Mouse (Mus musculus): Measurements from ENCODE around the gene Tmem63b. TPM values are rescaled to one million over a fixed set of nuclear protein-coding genes. Genes with fewer than 3 reads are reported as not detected.

The Tmem63b gene
- polyA plus RNA-seq, 1 experiment, result 323 TPM

- DNase-seq (ENCODE audit: low read depth), result no peak
- TF ChIP-seq POLR2A (IDR thresholded peaks at IDR 0.05; ENCODE audit: borderline replicate concordance, extremely low read depth, insufficient read depth, insufficient read length, poor library complexity, severe bottlenecking), result no peak
- TF ChIP-seq CTCF (IDR thresholded peaks at IDR 0.05; ENCODE audit: borderline replicate concordance, extremely low read depth, insufficient read depth, insufficient read length), result no peak
Measured at GRCm38 (mm10) chr17:45617655-45618054, 69.0 kb downstream of the Tmem63b start.

GRCm38 (mm10) chr17:45616679-45617078, 70.0 kb downstream of the Tmem63b start:
- TF ChIP-seq CTCF (IDR thresholded peaks at IDR 0.05; ENCODE audit: borderline replicate concordance, extremely low read depth, insufficient read depth, insufficient read length), result no peak
- TF ChIP-seq POLR2A (IDR thresholded peaks at IDR 0.05; ENCODE audit: borderline replicate concordance, extremely low read depth, insufficient read depth, insufficient read length, poor library complexity, severe bottlenecking), result no peak
- DNase-seq (ENCODE audit: low read depth), result no peak

GRCm38 (mm10) chr17:45616046-45616650, 70.6 kb downstream of the Tmem63b start:
- TF ChIP-seq CTCF (IDR thresholded peaks at IDR 0.05; ENCODE audit: borderline replicate concordance, extremely low read depth, insufficient read depth, insufficient read length) (no peak), POLR2A (IDR thresholded peaks at IDR 0.05; ENCODE audit: borderline replicate concordance, extremely low read depth, insufficient read depth, insufficient read length, poor library complexity, severe bottlenecking) (no peak)
- no peak for DNase-seq (ENCODE audit: low read depth)

- DNase-seq (ENCODE audit: low read depth), result no peak
- no peak for TF ChIP-seq POLR2A (IDR thresholded peaks at IDR 0.05; ENCODE audit: borderline replicate concordance, extremely low read depth, insufficient read depth, insufficient read length, poor library complexity, severe bottlenecking)
- no peak for TF ChIP-seq CTCF (IDR thresholded peaks at IDR 0.05; ENCODE audit: borderline replicate concordance, extremely low read depth, insufficient read depth, insufficient read length)
Measured at GRCm38 (mm10) chr17:45612921-45613320, 73.8 kb downstream of the Tmem63b start.

- no peak for DNase-seq (ENCODE audit: low read depth)
- TF ChIP-seq POLR2A (IDR thresholded peaks at IDR 0.05; ENCODE audit: borderline replicate concordance, extremely low read depth, insufficient read depth, insufficient read length, poor library complexity, severe bottlenecking) (no peak), CTCF (IDR thresholded peaks at IDR 0.05; ENCODE audit: borderline replicate concordance, extremely low read depth, insufficient read depth, insufficient read length) (no peak)
Measured at GRCm38 (mm10) chr17:45612008-45612407, 74.7 kb downstream of the Tmem63b start.

Other genes starting within 250 kb of the Tmem63b start
- gene Spats1, start 211.5 kb downstream of the Tmem63b start, polyA plus RNA-seq (2012; rRNA removed), result 0.97 and 1.3 TPM in 2 replicates
- gene Aars2, start 180.1 kb downstream of the Tmem63b start, polyA plus RNA-seq (2012; rRNA removed), result 21.0 and 23.3 TPM in 2 replicates
- 0.40 and 0.92 TPM in 2 replicates for gene Tcte1, start 163.5 kb downstream of the Tmem63b start, polyA plus RNA-seq (2012; rRNA removed)
- gene Tmem151b, start 137.2 kb downstream of the Tmem63b start, polyA plus RNA-seq (2012; rRNA removed), result 33.3 and 46.5 TPM in 2 replicates
- gene Nfkbie, start 131.2 kb downstream of the Tmem63b start, polyA plus RNA-seq (2012; rRNA removed), result 2.8 and 3.4 TPM in 2 replicates
- gene Slc35b2, start 123.0 kb downstream of the Tmem63b start, polyA plus RNA-seq (2012; rRNA removed), result 79.5 and 89.1 TPM in 2 replicates
- 677 and 1,066 TPM in 2 replicates for gene Hsp90ab1, start 113.6 kb downstream of the Tmem63b start, polyA plus RNA-seq (2012; rRNA removed)
- 43.6 and 60.9 TPM in 2 replicates for gene Slc29a1, start 87.3 kb downstream of the Tmem63b start, polyA plus RNA-seq (2012; rRNA removed)
- gene Mymx, start 84.8 kb downstream of the Tmem63b start, polyA plus RNA-seq (2012; rRNA removed), result 0.42 and 0.92 TPM in 2 replicates
- gene Capn11, start 27.6 kb downstream of the Tmem63b start, polyA plus RNA-seq (2012; rRNA removed), result 0.13 and 0.62 TPM in 2 replicates
- 74.8 and 101 TPM in 2 replicates for gene Mrpl14, start 583 bp downstream of the Tmem63b start, polyA plus RNA-seq (2012; rRNA removed)
- gene 1600014C23Rik, start 46.9 kb upstream of the Tmem63b start, polyA plus RNA-seq (2012; rRNA removed), result 0.21 TPM in 1 of 2 replicates, not detected in the other